Mouse (Mus musculus): ENCODE measurements around the gene Ciao2b. TPM values are rescaled to one million over a fixed set of nuclear protein-coding genes. Genes with fewer than 3 reads are reported as not detected.

Ciao2b gene
- polyA plus RNA-seq, 1 experiment from 2014 or later: 83.0 TPM

GRCm38 (mm10) chr8:104595773-104596536, 45.8 kb downstream of the Ciao2b start:
- 78% methylated on average over 21 of the region's 21 CpGs for WGBS
- peaks cover 9% of the 10 kb centered on the region for H3K4me1 ChIP-seq
- H3K36me3 ChIP-seq: peaks cover 24% of the 10 kb centered on the region
- no peak overlapping the region for H3K9ac ChIP-seq
- no peak overlapping the region for H3K4me3 ChIP-seq
- no peaks in the 10 kb centered on the region for H3K9me3 ChIP-seq
- H3K27ac ChIP-seq: no peak overlapping the region
- no peak overlapping the region for H3K4me2 ChIP-seq
- ATAC-seq (ENCODE audit: insufficient number of reproducible peaks, low FRiP score, low TSS enrichment, low read depth): no peak
- H3K27me3 ChIP-seq: no peaks in the 10 kb centered on the region

- Histone ChIP-seq H3K9ac (no peak overlapping the region), H3K27me3 (no peaks in the 10 kb centered on the region), H3K27ac (no peak overlapping the region), H3K36me3 (peaks cover 24% of the 10 kb centered on the region), H3K9me3 (no peaks in the 10 kb centered on the region), H3K4me1 (peaks cover 13% of the 10 kb centered on the region), H3K4me2 (no peak overlapping the region), H3K4me3 (no peak overlapping the region)
- 96% methylated on average over 19 of the region's 19 CpGs for WGBS
- ATAC-seq (ENCODE audit: insufficient number of reproducible peaks, low FRiP score, low TSS enrichment, low read depth): no peak
Observed at GRCm38 (mm10) chr8:104594611-104595362, 47.0 kb downstream of the Ciao2b start.

GRCm38 (mm10) chr8:104593536-104594325, 48.0 kb downstream of the Ciao2b start:
- Histone ChIP-seq H3K27me3 (no peaks in the 10 kb centered on the region), H3K27ac (no peak overlapping the region), H3K4me1 (peaks cover 13% of the 10 kb centered on the region), H3K9me3 (no peaks in the 10 kb centered on the region), H3K36me3 (peaks cover 24% of the 10 kb centered on the region), H3K4me2 (no peak overlapping the region), H3K9ac (no peak overlapping the region), H3K4me3 (no peak overlapping the region)
- ATAC-seq (ENCODE audit: insufficient number of reproducible peaks, low FRiP score, low TSS enrichment, low read depth): no peak
- 87% methylated on average over 31 of the region's 31 CpGs for WGBS

- WGBS: 59% methylated on average over 6 of the region's 6 CpGs
- no peak overlapping the region for H3K4me3 ChIP-seq
- 0 out of 2 replicates have a peak overlapping the region, but pooled peaks have one; percentile 69 for H3K4me2 ChIP-seq
- peaks cover 13% of the 10 kb centered on the region for H3K4me1 ChIP-seq
- ATAC-seq (ENCODE audit: insufficient number of reproducible peaks, low FRiP score, low TSS enrichment, low read depth): no peak
- H3K27me3 ChIP-seq: no peaks in the 10 kb centered on the region
- no peaks in the 10 kb centered on the region for H3K9me3 ChIP-seq
- H3K27ac ChIP-seq: no peak overlapping the region
- H3K9ac ChIP-seq: no peak overlapping the region
- peaks cover 24% of the 10 kb centered on the region for H3K36me3 ChIP-seq
Observed at GRCm38 (mm10) chr8:104592566-104592965, 49.2 kb downstream of the Ciao2b start.

GRCm38 (mm10) chr8:104591856-104592255, 49.9 kb downstream of the Ciao2b start:
- H3K27ac ChIP-seq: peak overlapping the region; percentile 73
- H3K36me3 ChIP-seq: peaks cover 24% of the 10 kb centered on the region
- peak overlapping the region; percentile 56 for H3K4me3 ChIP-seq
- peak overlapping the region; percentile 69 for H3K4me2 ChIP-seq
- H3K27me3 ChIP-seq: no peaks in the 10 kb centered on the region
- no peaks in the 10 kb centered on the region for H3K9me3 ChIP-seq
- WGBS: 3% methylated on average over 9 of the region's 9 CpGs
- peak overlapping the region; percentile 29 for H3K9ac ChIP-seq
- ATAC-seq (ENCODE audit: insufficient number of reproducible peaks, low FRiP score, low TSS enrichment, low read depth): no peak
- peaks cover 13% of the 10 kb centered on the region for H3K4me1 ChIP-seq

GRCm38 (mm10) chr8:104591133-104591834, 50.5 kb downstream of the Ciao2b start, which contains the start of gene Pdp2:
Gene Pdp2 (plus strand): TSS chr8:104591451.
- H3K4me1 ChIP-seq: peaks cover 13% of the 10 kb centered on the region
- peak within 1 kb of the TSS; percentile 29 for H3K9ac ChIP-seq
- under 1% methylated on average over 44 of the region's 44 CpGs for WGBS
- H3K27me3 ChIP-seq: no peaks in the 10 kb centered on the region
- peak within 1 kb of the TSS; percentile 73 for H3K27ac ChIP-seq
- ATAC-seq (ENCODE audit: insufficient number of reproducible peaks, low FRiP score, low TSS enrichment, low read depth): peak; percentile 89
- peak within 1 kb of the TSS; percentile 56 for H3K4me3 ChIP-seq
- H3K36me3 ChIP-seq: peaks cover 22% of the 10 kb centered on the region
- no peaks in the 10 kb centered on the region for H3K9me3 ChIP-seq
- peak within 1 kb of the TSS; percentile 69 for H3K4me2 ChIP-seq

GRCm38 (mm10) chr8:104590284-104590683, 51.5 kb downstream of the Ciao2b start:
- Histone ChIP-seq H3K9me3 (no peaks in the 10 kb centered on the region), H3K4me2 (no peak overlapping the region), H3K4me1 (peaks cover 13% of the 10 kb centered on the region), H3K36me3 (peaks cover 17% of the 10 kb centered on the region), H3K9ac (no peak overlapping the region), H3K27ac (no peak overlapping the region), H3K4me3 (no peak overlapping the region), H3K27me3 (no peaks in the 10 kb centered on the region)
- WGBS: 94% methylated on average over 3 of the region's 3 CpGs
- no peak for ATAC-seq (ENCODE audit: insufficient number of reproducible peaks, low FRiP score, low TSS enrichment, low read depth)

Other genes starting within 250 kb of the Ciao2b start
- 1.7 and 2.7 TPM in 2 replicates for gene Cmtm4, start 246.2 kb downstream of the Ciao2b start, polyA plus RNA-seq (2015; fragmentation: Nextera tagmentation; extraction: Ambion mirVana)
- gene Dync1li2, start 198.9 kb downstream of the Ciao2b start, polyA plus RNA-seq (2015; fragmentation: Nextera tagmentation; extraction: Ambion mirVana): 53.7 and 62.8 TPM in 2 replicates
- 0.40 and 0.42 TPM in 2 replicates for gene Terb1, start 132.1 kb downstream of the Ciao2b start, polyA plus RNA-seq (2015; fragmentation: Nextera tagmentation; extraction: Ambion mirVana)
- 92.1 and 93.8 TPM in 2 replicates for gene Nae1, start 107.3 kb downstream of the Ciao2b start, polyA plus RNA-seq (2015; fragmentation: Nextera tagmentation; extraction: Ambion mirVana)
- gene Car7, start 107.3 kb downstream of the Ciao2b start, polyA plus RNA-seq (2015; fragmentation: Nextera tagmentation; extraction: Ambion mirVana): 1.0 and 1.2 TPM in 2 replicates
- gene Pdp2, start 50.5 kb downstream of the Ciao2b start, polyA plus RNA-seq (2015; fragmentation: Nextera tagmentation; extraction: Ambion mirVana): 8.8 and 10.1 TPM in 2 replicates
- gene Cdh16, start 17.6 kb downstream of the Ciao2b start, polyA plus RNA-seq (2015; fragmentation: Nextera tagmentation; extraction: Ambion mirVana): 1.4 and 2.1 TPM in 2 replicates
- 25.9 and 44.8 TPM in 2 replicates for gene Rrad, start 10.6 kb downstream of the Ciao2b start, polyA plus RNA-seq (2015; fragmentation: Nextera tagmentation; extraction: Ambion mirVana)
- not detected in 2 replicates for gene Ces2a, start 92.0 kb upstream of the Ciao2b start, polyA plus RNA-seq (2015; fragmentation: Nextera tagmentation; extraction: Ambion mirVana)
- 0.19 and 0.31 TPM in 2 replicates for gene Ces2b, start 189.6 kb upstream of the Ciao2b start, polyA plus RNA-seq (2015; fragmentation: Nextera tagmentation; extraction: Ambion mirVana)
- not detected in 2 replicates for gene Ces2c, start 205.1 kb upstream of the Ciao2b start, polyA plus RNA-seq (2015; fragmentation: Nextera tagmentation; extraction: Ambion mirVana)

All from limb, embryonic 15.5 days (tissue).